Mouse (Mus musculus) urinary bladder, adult 2 months (tissue): ENCODE measurements around the gene Slc1a2. TPM values are rescaled to one million over a fixed set of nuclear protein-coding genes. Genes with fewer than 3 reads are reported as not detected.

Source experiments
- DNase-seq: peaks from one replicate; pipeline ENCODE4 v3.0.0; 2022; ENCODE audit warnings: low spot score
- polyA plus RNA-seq: library from polyadenylated mRNA; depleted of rRNA; stranded (reverse); fragments of >200 nt; gene quantifications from 2 replicates; pipeline ENCODE4 v1.2.3, GENCODE M21; 2012; rRNA removed

The Slc1a2 gene
- polyA plus RNA-seq, result 0.13 and 0.17 TPM in 2 replicates

DNA sequence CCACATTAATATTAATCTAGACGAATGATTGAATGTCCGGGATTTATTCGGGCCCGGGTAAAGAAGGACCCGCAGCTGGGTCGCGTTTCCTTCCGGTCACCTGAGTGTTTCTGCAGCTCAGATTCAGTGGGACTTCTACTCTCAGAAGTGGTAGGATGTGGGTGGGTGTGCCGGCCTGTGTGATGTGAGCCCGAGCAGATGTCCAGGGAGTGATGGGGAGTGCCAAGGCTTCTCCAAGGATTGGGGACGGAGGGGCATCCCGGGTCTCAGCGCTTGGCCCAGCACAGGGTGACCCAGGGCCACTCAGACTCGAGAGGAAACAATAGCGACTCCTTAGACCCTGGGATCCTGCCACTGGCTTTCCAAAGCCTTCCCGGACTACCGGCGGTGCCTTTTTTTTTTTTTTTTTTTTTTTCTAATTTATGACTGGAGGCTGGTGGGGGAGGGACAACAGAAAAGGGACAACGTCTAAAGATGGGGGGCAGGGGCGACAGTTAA, at the start of gene Slc1a2:
TSS of gene Slc1a2 (plus strand) at position 497 of the 498 bp plus-strand sequence.
- DNase-seq, result no peak

DNA sequence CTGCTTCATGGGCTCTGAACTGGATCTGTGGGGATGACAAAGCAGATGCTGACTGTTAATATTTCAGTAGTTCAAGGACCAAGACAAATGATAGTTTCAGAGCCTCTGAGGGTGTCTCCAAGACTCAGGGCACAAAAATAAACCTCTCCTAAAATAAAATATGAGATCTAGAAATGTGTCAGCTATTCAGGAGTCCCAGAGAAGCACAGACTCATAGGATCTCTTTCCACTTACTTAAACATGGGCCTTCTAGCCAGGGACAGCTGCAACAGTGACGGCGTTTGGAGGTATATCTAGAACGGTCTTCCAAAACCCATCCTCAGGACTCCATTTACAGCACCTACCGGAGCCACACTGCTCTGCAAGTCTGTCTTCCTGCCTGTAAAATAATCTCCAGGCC, 48.0 kb upstream of the Slc1a2 start:
- no peak for DNase-seq

DNA sequence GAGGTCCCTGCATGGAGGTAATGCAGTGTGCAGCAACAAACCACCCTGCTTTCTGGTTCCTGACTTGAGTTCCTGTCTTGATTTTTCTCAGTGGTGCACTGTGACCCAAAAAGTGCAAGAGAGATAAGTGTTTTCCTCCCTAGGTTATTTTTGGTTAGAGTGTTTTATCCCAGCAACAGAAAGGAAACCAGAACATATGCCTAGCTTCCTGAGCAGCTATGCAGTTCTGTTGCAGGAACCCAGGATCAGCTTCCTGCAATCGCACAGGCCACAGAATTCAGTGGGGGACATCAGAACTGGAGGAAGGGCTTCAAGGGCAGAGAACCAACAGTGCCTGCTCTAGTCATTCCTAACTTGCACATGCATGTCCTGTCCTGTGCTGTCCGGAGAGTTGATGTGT, 41.8 kb upstream of the Slc1a2 start:
- no peak for DNase-seq

DNA sequence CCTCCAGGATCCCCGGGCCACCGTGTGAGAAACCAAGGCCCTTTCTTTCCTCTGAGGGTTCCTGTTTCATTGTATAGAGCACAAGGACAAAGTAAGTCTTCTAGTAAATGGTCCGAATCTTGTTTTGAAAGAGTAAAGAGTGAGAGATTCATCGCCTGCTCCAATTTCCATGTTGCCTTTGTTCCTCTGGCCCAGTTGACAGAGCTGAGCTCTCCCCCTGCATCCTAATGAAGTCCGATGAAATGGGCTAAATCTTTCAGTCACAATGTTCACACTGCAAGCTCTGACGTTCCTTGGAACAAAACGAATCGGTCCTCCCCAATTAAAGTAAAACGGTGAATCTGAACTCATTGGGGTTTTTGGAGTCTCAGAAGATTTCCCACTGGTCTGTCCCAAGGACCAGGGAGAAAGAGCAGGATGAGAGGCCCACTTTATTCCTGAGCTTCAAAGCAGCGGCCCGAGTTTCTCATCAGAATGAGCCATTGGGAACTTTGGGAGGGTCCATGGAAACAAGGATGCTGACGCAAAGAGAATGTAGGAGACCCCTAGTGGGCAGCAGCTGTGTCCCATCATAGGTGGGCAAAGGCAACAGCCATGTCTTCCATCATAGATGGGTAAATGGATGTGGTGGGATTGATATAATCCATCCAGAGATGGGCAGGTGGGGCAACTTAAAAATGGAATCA, 37.6 kb upstream of the Slc1a2 start:
- no peak for DNase-seq

DNA sequence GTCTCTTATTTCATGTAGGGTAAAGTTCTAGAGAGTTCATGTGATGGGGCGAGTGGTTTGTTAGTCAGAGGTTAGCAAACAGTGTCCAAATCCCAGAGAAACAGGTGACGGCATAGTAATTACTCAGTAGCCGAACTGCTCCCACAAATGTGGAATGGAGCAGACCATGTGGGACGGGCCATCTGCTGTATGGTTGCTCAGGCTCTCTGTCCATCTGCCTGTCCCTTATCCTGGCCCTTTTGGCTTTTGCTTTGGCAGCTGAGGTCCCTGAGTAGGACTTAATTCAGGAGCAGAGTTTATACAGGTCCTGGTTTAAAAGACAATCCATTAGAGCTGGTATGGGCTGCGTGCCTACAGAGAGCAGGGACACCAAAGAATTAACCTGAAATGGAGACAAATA, 36.3 kb upstream of the Slc1a2 start:
- no peak for DNase-seq

DNA sequence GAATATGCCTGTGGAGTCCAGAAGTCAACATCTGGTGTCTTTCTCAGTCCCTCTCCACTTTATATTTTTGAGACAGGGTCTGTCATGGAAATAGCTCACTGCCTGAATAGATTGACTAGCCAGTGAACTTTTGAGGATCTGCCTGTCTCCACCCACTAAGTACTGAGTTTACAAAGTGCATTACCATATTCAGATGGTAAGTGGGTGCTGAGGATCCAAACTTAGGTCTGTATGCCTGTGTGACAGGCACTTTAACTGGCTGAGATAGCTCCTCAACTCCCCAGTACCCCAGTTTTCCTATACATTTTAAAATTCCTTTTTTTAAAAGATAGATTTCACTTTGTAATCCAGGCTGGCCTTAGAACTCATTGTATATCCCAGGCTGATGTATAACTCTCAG, 35.5 kb upstream of the Slc1a2 start:
- DNase-seq, result no peak

DNA sequence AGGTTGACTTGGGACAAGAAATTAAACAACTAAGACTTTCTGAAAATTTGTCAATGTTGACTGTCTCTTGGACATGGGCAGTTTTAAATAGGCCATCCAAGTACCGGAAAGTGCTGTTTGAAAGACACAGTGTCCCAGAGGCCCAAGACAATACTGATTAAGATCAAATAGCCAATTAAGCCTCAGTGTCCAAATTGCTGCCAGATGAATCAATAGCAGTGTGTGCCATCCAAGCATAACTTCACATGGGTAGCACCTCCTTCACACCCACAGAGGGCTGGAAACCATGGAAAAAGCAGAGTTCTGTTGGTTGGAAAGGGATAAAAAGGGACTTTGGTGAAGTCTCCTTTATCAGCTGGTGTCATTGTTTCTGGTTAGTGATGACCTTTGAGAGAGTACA, 33.9 kb upstream of the Slc1a2 start:
- no peak for DNase-seq

DNA sequence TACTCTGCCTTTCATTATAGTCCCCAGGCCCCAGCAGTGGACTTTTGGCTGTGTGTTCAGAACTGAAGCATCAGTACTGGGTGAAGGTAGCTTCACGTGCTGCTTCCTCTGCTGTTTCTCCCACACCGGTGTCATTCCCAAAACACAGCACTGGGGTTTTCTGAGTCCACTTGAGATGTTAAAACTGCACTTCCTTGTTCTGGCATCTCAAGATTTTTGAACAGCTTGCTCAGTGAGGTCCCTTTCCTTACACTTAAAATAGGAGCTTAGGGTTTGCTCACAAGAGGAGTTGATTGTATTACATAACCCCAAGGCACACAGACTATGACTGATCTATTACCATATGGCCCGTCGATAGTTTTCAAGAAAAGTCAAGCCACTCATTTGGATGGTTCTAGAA, 26.1 kb upstream of the Slc1a2 start:
- no peak for DNase-seq

DNA sequence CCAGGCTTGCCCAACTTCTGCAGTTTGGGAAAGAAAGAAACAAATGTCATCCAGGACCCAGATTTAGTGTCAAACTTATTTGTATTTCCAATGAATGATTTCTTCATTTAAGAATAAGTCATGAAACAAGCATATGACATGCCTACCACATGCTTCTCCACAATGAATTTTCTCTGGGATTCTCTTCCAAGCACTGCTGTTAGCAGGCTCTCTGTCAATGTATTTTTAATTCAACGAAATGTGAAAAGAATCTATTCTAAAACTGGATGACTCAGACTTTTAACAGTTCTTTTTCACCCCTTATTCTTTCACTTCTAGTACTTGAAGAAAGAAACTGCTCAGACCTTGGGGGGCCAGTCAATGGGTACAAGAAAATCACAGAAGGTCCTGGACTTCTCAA, 24.4 kb upstream of the Slc1a2 start:
- DNase-seq, result no peak

DNA sequence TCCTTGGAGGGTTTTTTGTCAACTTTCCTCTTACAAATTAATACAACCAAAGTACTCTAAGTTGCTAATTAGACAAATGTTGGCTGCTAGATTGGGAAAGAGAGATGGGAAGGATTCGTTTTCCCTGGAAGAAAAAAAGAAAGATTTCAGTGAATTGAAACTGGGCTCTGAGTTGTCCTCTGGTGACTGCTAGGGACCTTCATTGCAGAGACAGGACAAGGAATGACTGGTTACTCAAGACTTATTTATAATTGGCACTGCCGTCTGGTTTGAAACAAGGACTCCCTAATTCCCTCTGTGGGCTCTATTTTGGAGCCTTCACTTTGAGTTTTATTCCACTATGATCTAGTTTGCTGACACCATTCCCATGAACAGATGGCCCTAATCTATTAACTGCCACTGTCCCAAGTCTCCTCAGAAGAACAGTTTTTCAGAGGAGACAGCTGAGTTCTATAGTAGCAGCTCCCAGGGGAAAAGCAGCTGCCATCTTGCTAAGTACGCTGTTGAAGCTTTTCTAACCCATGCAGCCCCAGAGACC, 22.9 kb upstream of the Slc1a2 start:
- no peak for DNase-seq

DNA sequence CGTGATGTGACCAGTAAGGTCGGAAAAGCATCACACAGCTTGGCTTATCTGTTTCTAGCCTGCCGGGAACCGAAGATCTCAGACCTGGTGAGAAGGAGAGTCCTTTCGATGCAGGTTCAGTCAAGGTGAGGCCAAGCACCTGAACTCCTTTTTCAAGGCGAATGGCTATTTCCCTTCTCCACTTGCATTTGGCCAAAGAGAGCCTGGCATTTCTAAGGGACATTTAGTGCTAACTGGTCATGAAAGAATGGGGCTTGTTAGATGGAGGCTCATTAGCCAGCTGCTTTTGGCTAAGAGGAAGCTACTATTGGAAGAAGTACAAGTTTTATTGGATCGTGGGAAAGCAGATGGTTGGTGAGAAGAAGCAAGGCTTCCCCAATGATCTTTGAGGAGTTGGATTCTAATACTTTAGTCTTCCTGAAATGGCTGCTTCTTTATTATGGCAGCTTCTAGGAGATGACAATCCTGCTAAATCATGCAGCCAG, 22.3 kb upstream of the Slc1a2 start:
- DNase-seq, result no peak

DNA sequence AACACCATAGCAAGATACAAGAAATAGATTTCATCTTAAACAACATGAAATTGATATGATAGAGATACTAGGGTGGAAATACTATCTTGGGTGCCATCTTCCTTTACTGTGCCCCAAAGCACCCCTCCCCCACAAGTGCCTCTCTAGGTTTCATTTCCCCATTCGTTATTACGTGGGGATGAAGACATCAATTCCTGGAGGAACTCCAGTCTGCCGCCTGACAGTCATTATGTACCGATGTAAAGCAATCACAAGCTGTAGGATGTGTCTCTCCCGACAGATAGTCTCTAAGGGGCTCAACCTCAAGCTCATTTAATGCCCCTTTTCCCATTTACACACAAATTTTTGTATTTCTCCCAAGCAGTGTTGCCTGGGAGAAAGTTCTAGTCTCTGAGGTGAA, 20.3 kb upstream of the Slc1a2 start:
- DNase-seq, result no peak

DNA sequence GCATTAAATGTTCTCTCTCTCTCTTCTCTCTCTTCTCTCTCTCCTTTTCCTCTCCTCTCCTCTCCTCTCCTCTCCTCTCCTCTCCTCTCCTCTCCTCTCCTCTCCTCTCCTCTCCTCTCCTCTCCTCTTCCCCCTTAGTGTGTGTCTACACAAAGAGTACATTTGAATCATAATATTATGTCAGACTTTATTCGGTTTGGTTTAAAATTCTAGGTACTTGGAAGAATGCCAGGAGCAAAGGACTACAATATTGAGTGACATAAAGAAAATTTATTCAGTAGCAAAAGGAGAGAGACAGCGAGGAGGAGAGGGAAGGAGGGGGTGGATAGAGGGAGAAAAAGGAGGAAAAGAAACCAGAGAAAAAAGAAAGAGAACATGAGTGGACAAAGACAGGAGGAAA, 19.8 kb upstream of the Slc1a2 start:
- no peak for DNase-seq

DNA sequence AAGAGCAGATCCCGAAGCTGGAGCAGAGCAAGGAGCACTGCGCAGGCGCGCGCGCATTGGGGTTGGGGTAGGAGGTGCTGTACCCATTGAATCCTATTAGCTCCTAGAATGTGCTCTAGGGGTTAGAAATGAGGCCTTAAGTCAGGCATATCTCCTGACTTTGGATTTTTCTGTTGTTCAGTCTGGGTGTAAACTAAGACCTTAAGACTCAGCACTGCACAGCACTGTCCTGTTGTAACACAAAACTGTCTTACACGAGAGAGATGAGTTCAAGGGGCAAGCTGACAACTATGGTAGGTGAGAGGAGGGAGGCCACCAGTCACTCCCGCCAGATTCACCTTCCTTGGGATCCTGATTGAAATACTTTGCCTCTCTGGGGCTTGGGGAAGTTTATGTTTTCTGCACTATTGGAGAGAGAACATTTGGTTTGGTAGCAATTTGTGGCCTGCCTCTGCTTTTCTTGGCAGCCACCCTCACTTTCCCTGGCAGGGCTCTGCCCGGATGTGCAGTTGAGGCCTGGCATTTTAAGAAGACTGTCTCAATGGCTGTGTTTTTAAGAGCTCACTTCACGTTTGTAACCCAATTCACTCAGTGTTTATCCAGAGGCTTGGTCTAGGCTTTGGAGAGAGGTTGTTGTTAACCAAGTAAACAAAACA, 9.5 kb upstream of the Slc1a2 start:
- DNase-seq, result no peak

DNA sequence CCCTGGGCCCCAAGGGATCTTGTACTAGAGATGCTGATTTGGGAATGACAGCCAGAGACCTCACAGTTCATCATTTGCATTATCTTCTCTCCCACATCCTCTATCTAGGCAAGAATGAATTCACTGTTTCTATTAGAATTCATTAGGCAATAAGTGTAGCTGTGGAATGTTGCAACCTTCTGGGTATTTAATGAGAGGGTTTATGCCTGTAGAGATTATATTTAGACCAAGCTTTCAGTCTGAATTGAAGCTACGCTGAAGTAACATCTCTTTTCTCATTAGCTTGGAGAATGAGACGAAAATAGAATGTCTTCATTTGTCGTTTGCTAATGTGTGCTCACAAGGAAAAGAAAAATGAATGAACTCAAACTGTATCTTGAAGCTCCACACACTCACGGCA, 8.1 kb upstream of the Slc1a2 start:
- no peak for DNase-seq

DNA sequence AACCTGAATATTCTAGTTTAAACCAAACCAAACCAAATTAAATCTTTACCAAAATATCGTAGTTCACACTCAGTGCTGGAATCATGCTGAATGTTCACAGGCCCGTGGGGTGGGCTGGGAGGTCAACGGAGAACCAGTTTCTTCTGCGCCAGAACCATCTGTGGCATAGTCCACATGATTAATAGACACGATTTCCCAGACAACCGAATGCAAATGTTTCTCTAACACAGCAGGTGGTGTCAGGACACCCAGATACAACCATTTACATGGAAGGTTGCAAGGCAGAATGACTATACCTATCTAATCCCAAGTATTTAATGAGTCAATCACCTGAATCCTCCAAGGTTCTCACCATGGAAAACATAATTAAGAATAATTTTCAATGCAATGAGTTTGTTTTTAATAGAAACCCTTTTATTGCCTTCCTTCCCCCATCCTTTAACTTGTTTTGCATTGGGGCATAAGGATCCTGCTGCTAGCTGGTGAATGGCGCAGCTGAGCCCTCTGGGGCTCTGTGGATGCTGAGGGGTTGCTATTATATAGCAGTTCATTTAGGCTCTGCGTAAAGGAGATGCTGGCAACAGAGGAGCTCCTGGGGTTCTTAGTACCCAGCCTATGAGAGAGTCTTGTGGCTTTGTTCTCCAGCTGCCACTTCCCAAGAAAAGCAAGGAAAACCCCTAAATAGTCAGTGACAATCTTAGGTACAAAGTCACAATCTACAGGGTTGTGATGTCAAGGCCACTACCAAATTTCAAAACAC, 2.3 kb upstream of the Slc1a2 start:
- no peak for DNase-seq

DNA sequence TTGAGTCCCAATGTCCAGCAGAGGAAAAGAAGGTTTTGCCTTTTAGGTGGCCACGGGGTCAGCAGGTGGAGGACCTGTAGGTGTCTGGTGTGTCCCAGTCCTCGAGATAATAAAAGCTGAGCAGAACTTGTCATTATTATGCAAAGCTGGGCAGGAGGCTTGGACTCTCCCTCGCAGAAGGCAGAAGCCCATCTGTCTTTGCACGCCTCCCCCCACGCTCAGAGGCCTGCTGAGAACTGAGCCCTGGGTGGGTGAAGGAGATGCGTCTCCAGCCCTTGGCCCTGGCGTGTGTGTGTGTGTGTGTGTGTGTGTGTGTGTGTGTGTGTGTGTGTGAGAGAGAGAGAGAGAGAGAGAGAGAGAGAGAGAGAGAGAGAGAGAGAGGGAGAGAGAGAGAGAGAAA, 733 bp upstream of the Slc1a2 start:
- DNase-seq, result no peak

DNA sequence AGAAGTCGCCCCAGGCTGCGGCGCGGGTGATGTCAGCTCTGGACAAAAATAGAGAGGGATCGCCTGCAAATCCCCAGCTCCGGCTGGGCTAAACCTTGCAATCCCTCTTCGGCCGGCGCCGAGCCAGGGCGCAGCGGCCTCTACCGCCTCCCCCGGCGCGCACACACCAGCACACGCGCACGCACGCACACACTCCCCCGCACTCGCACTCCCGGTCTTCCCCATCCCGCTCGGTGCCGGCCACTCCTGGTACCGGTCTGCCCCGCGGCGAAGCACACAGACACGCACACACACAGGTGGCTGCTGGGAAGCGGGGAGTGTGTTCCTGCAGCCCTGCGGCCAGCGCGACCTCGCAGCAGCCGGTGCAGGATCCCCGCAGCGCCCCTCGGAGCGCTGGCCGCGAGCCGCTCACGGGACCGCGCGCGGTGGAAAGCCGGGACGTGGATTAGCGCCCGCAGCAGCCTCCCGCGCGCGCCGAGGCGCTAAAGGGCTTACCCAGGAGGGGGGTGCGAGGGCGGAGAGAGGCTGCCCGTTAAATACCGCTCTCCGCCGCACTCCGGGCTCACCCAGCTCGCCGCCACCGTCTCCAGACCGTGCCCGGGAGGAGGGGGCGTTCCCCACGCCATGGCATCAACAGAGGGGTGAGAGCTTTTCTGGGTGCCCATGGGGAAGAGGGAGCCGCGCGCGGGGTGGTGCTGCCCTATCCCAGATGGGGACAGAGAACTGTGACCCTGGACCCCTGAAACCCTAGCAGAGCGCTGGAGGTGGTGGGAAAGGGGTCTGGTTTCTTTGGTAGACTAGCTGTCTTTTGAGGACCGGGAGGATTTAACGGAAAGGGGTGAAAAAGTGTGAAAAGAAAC, 432 bp downstream of the Slc1a2 start:
- DNase-seq, result peak; percentile 32

DNA sequence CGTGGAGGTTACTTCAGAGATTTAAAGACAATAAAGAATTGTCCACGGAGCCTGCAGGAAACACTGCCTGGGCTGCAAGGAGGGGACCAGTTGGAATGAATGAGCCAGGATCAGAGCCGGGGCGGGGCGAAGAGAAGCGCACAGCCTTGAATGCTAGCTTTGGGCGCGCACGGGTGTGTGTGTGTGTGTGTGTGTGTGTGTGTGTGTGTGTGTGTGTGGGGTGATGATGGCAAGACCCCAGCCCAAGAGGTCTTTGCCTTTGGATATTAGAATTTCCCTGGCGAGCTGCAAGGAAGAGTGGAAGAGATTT, 1.0 kb downstream of the Slc1a2 start:
- DNase-seq, result no peak

DNA sequence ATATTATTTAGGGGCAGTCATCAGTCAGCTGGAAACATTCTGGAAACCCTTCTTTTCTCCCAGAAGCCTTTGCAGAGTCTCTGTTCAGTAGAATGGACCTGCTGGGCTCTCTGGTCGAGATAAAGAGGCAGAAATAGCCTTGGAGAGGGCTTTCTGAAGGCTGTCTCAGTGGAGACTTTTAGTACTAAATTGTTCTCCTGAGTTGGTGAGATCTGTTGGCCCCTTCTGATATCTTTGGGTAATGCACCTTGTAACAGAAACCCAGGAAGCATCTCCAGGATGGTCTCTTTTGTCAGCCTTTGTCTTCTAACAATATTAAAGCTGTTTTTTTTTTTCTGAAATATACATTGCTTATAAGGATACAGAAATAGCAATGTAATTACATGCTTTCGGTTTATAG, 2.6 kb downstream of the Slc1a2 start:
- no peak for DNase-seq

DNA sequence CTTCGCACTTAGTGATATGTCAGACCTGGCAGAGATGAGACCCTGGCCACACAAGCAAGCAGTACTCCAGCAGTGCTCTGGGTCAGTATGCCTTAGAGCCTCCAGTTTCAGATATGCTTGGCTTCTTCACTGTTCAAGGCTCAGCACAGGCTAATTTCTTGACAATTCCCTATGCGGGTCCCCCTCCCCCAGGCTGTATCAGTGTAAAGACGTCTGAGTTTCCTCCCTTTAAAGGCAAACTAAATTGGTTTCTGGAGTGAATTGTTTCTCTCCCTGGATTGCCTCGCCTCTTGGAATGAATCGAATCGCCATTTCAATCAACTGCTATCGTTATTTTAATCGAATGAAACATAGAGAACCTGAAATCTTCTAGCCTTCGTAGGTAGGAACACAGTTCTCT, 4.5 kb downstream of the Slc1a2 start:
- no peak for DNase-seq

DNA sequence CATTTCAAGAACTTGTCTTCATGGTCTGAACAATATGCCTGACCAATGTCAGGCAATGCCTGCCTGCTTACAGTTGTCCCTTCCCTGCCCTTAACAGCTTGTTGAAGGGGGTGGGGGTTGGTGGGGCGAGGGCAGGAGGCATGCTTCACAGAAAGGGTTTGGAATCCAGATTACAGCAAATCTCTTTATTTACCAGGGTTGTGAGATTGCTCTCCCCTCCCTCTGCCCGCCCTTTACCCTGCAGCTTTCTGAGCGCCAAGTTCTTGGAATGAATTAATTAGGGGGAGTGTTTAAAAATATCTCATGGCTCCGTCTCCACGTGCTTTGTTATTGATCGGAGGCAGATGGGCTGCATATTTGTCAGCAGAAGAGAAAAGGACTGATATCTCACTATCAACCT, 4.9 kb downstream of the Slc1a2 start:
- no peak for DNase-seq
